Mouse (Mus musculus): ENCODE measurements at regions not wholly inside any gene's neighbourhood (a gene's known extent, or its start where the extent isn't known, plus 50 kb on each side); places are given as distances from the start of the nearest gene placed in this dataset.

GRCm38 (mm10) chr1:80396560-80396959 is 56.3 kb upstream of the Cul3 start:
- TF ChIP-seq POLR2A (IDR thresholded peaks at IDR 0.05; ENCODE audit: low read depth, low read length): no peak
- TF ChIP-seq CTCF (conservative IDR thresholded peaks at IDR 0.05; ENCODE audit: insufficient read depth, insufficient read length, low read depth, low read length): no peak
